Mouse (Mus musculus) cortical plate, adult 2 months (tissue): ENCODE data around the gene Wnt8b.

Source experiments
- CTCF ChIP-seq: fragments of 200-500 bp; IDR thresholded peaks from 2 replicates; pipeline ENCODE4 v1.5.1; 2011; ENCODE audit warnings: mild to moderate bottlenecking, control low read depth, low read length; ENCODE audit not compliant: insufficient read depth; ENCODE audit errors: extremely low read depth
- POLR2A ChIP-seq: fragments of 200-500 bp; IDR thresholded peaks from 2 replicates; pipeline ENCODE4 v1.6.1; 2011; ENCODE audit warnings: mild to moderate bottlenecking, low read length, control low read depth; ENCODE audit not compliant: insufficient read depth; ENCODE audit errors: extremely low read depth

GRCm38 (mm10) chr19:44457359-44458055 lies 35.8 kb upstream of the Wnt8b start:
- TF ChIP-seq CTCF (no peak), POLR2A (no peak)
